Mouse (Mus musculus) C2C12 (cell line): Measurements from ENCODE around the gene Osbpl9.

Experiments used
- CEBPB ChIP-seq: IDR thresholded peaks from one replicate; pipeline ENCODE4 v1.6.1; 2011; ENCODE audit warnings: low read depth, mild to moderate bottlenecking, control low read depth, moderate library complexity
- CTCF ChIP-seq: IDR thresholded peaks from one replicate; pipeline ENCODE4 v1.5.1; 2011; ENCODE audit not compliant: control insufficient read depth, insufficient read depth, insufficient read length
- MAX ChIP-seq: IDR thresholded peaks from one replicate; pipeline ENCODE4 v1.6.1; 2011; ENCODE audit warnings: mild to moderate bottlenecking, control low read depth
- MYOG ChIP-seq: IDR thresholded peaks from one replicate; pipeline ENCODE4 v1.6.1; 2011; ENCODE audit not compliant: control insufficient read depth, insufficient read length; ENCODE audit errors: extremely low read depth
- USF1 ChIP-seq: IDR thresholded peaks from one replicate; pipeline ENCODE4 v1.6.1; 2011; ENCODE audit warnings: low read depth, mild to moderate bottlenecking, control low read depth, moderate library complexity

DNA sequence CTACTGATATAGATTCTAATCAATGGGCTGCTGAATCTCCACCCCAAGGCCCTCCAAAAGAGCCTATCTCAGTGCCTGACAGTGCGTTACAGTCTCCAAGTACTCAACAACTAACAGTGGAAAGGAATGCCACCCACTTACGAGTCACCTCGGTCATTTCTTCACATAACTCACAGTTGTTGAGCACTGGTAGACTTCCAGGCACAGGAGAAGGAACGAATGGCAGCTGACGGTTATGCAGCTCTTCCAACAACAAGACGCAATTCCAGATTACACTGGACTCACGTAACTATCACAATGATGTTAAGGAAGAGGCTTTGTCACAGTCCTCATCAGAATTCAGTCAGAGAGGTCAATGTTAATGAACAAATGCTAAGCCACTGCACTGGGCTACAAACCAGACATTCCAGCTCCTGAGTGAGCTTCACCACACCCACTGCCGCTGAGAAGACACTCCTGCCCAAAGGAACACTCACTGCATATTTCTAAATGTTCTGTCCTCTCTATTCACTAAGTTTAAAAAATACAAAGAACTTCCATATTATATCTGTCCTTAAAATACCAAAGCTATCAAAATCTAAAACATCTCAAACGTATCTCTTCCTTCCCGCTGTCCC, 70.7 kb downstream of the Osbpl9 start:
- no peak for TF ChIP-seq CTCF
- TF ChIP-seq MAX: no peak
- no peak for TF ChIP-seq MYOG
- TF ChIP-seq CEBPB: no peak
- TF ChIP-seq USF1: no peak
